ENCODE assay signal across 31 mouse cellular contexts in the genomic region with DNA sequence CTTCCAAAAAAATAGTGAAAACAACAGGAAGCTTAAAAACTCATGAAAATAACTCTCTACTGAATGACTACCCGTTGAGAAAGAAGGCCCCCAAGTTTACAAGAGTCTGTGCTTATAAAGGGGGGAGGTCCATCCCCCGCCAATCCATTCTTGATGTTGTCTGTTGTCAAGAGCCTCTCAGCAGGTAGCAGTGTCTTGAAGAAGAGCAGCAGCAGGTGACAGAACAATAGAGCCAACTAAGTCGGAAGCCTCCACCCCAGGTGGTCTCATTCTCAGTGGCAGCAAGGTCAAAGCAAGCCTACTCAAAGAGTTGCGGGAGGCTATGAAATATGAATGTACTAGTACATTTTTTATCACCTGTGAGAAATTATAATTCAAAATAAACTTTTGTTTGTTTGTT. TPM values are rescaled to one million over a fixed set of nuclear protein-coding genes. Genes with fewer than 3 reads are reported as not detected.
DNase-seq lines count a peak whose midpoint lies in the region; ATAC-seq and TF ChIP-seq lines count a peak whose summit lies in the region.
"Had no signal": no experiment of that assay in that cellular context is flagged by ENCODE, and none has a peak within 500 bp of the region (broad histone marks: within the 10 kb centered on the region; RNA-seq: fewer than 3 reads in every experiment).

No protein-coding gene starts in this region.

- H3K9ac ChIP-seq in ES-E14 (ENCODE audit: insufficient read depth, low read depth, low read length, poor library complexity, severe bottlenecking) = no peak overlapping the region
- H3K9ac ChIP-seq in hindbrain, embryonic 12.5 days = no peak overlapping the region

- H3K4me1 ChIP-seq in ES-E14 (ENCODE audit: control insufficient read depth in 2 of 2, insufficient read depth in 2 of 2, low read length in 2 of 2, poor library complexity in 1 of 2) = no peaks in the 10 kb centered on the region
- no peaks in the 10 kb centered on the region for H3K4me1 ChIP-seq in hindbrain, embryonic 12.5 days

- DNase-seq in ES-CJ7 (ENCODE audit: low read depth, low spot score) (peak; percentile 85), ES-E14 (ENCODE audit: low read depth, low spot score) (no peak), R1 (ENCODE audit: low read depth, low spot score) (peak; percentile 97), ZHBTc4 (ENCODE audit: low read depth, low spot score) (peak; percentile 69)
- DNase-seq in layer of hippocampus, postnatal 10 days (ENCODE audit: low spot score in 2 of 2) = no peak
- DNase-seq in layer of hippocampus, adult 11-12 months (ENCODE audit: low spot score) = no peak
- no peak for DNase-seq in lung, postnatal 36 days
- DNase-seq: adrenal gland, adult 2 months; adrenal gland, adult 8-10 months; adrenal gland, postnatal 10 days; adrenal gland, postnatal 14 days; adrenal gland, postnatal 25 days; adrenal gland, postnatal 36 days; B cell, adult 2 months; cerebellum, adult 11 months; cerebellum, adult 11-12 months; cerebellum, adult 18-20 months; cerebellum, adult 2 months; cerebellum, adult 8-10 months; cerebellum, adult 9-10 months had no signal

- peak overlapping the region; percentile 60; the same call in 1 of the 2 replicates for H3K27ac ChIP-seq in ES-E14 (ENCODE audit: insufficient read depth, low read depth, low read length, poor library complexity, severe bottlenecking)
- no peak overlapping the region for H3K27ac ChIP-seq in hindbrain, embryonic 12.5 days

- H3K4me3 ChIP-seq in ES-E14 (ENCODE audit: insufficient read depth in 1 of 2, low read depth in 1 of 2, low read length in 2 of 2, poor library complexity in 1 of 2, severe bottlenecking in 1 of 2) = no peak overlapping the region
- H3K4me3 ChIP-seq in hindbrain, embryonic 12.5 days = no peak overlapping the region

- no peak overlapping the region for H3K4me2 ChIP-seq in hindbrain, embryonic 12.5 days (replicated peaks)

- ATAC-seq in hindbrain, embryonic 12.5 days (ENCODE audit: low FRiP score) = no peak
- ATAC-seq: activated CD4-positive, CD25-positive, alpha-beta regulatory T cell, adult 4 months; CD4-positive, CD25-positive, alpha-beta regulatory T cell, adult 4 months; Patski had no signal

- 57% methylated on average over 4 of the region's 4 CpGs for WGBS in hindbrain, embryonic 12.5 days

- H3K27me3 ChIP-seq in hindbrain, embryonic 12.5 days = no peaks in the 10 kb centered on the region
- H3K27me3 ChIP-seq: CH12.LX, Patski had no signal

- no peaks in the 10 kb centered on the region for H3K9me3 ChIP-seq in ES-E14 (ENCODE audit: control insufficient read depth, insufficient read depth, low read depth, low read length)
- no peaks in the 10 kb centered on the region for H3K9me3 ChIP-seq in hindbrain, embryonic 12.5 days (replicated peaks)

- no peaks in the 10 kb centered on the region for H3K36me3 ChIP-seq in ES-E14 (ENCODE audit: control insufficient read depth, insufficient read depth, low read length, poor library complexity, severe bottlenecking)
- H3K36me3 ChIP-seq in hindbrain, embryonic 12.5 days = no peaks in the 10 kb centered on the region
- H3K36me3 ChIP-seq: G1E had no signal

- in situ Hi-C loops in ES-E14 (cut with MboI; ENCODE audit: low sequenced_read_pairs in 2 of 2, unreplicated experiment in 2 of 2) = no loop called here

TF ChIP-seq in ES-E14, 5 proteins besides CTCF, POLR2A, EP300 and RAD21:
- TF ChIP-seq HCFC1 (IDR thresholded peaks at IDR 0.05; ENCODE audit: borderline replicate concordance, insufficient read depth, low read length) (no peak), CHD2 (IDR thresholded peaks at IDR 0.05; ENCODE audit: low read depth, low read length) (no peak), ZNF384 (IDR thresholded peaks at IDR 0.05; ENCODE audit: low read depth, low read length) (no peak), ZC3H11A (IDR thresholded peaks at IDR 0.05; ENCODE audit: borderline replicate concordance, low read depth, low read length) (no peak), MAFK (IDR thresholded peaks at IDR 0.05; ENCODE audit: insufficient read depth, low read depth, low read length) (no peak)
TF ChIP-seq in ES-E14: peak in this region for 0.

RNA-seq across cellular contexts. Expression of a gene that starts 14.9 kb away (rescaled TPM):
- total RNA-seq in ES-E14 (2012; rRNA removed) = 131 and 228 TPM in 2 replicates
- 10 to 100 TPM; 25.1 to 27.1 TPM for total RNA-seq in layer of hippocampus, postnatal 10 days (2021)
- 54.6 and 59.4 TPM in 2 replicates for polyA plus RNA-seq in hindbrain, embryonic 12.5 days (2016; fragmentation: Nextera tagmentation; extraction: Ambion mirVana)

RNA-seq across cellular contexts. Expression of a gene that starts 15.8 kb away (rescaled TPM):
- total RNA-seq in ES-E14 (2012; rRNA removed) = 11.6 and 19.7 TPM in 2 replicates
- total RNA-seq in layer of hippocampus, postnatal 10 days (2021) = not detected
- polyA plus RNA-seq in hindbrain, embryonic 12.5 days (2016; fragmentation: Nextera tagmentation; extraction: Ambion mirVana) = not detected in 2 replicates
- total RNA-seq: adrenal gland, adult 18-20 months; adrenal gland, adult 2 months; adrenal gland, adult 8-10 months; adrenal gland, postnatal 10 days; adrenal gland, postnatal 14 days; adrenal gland, postnatal 25 days; adrenal gland, postnatal 36 days; adrenal gland, postnatal 4 days; CH12.LX; G1E; MEL had no signal
- polyA plus RNA-seq: activated CD4-positive, CD25-positive, alpha-beta regulatory T cell, adult 4 months; adrenal gland, adult 2 months; brain, embryonic 14.5 days; C2C12; CD4-positive, CD25-positive, alpha-beta regulatory T cell, adult 4 months; cerebellum, adult 2 months; G1E; Patski had no signal

RNA-seq across cellular contexts. Expression of a gene that starts 32.6 kb away (rescaled TPM):
- total RNA-seq in ES-E14 (2012; rRNA removed) = 149 and 187 TPM in 2 replicates
- total RNA-seq in layer of hippocampus, postnatal 10 days (2021) = 1 to 10 TPM; 5.6 to 6.8 TPM
- polyA plus RNA-seq in hindbrain, embryonic 12.5 days (2016; fragmentation: Nextera tagmentation; extraction: Ambion mirVana) = 3.2 and 4.1 TPM in 2 replicates

RNA-seq across cellular contexts. Expression of a gene that starts 33.4 kb away (rescaled TPM):
- total RNA-seq in ES-E14 (2012; rRNA removed) = 639 and 871 TPM in 2 replicates
- 100 to 1,000 TPM; 244 to 245 TPM for total RNA-seq in layer of hippocampus, postnatal 10 days (2021)
- 375 and 435 TPM in 2 replicates for polyA plus RNA-seq in hindbrain, embryonic 12.5 days (2016; fragmentation: Nextera tagmentation; extraction: Ambion mirVana)

RNA-seq across cellular contexts. Expression of a gene that starts 33.5 kb away (rescaled TPM):
- total RNA-seq in ES-E14 (2012; rRNA removed) = 5,476 and 6,336 TPM in 2 replicates
- total RNA-seq in layer of hippocampus, postnatal 10 days (2021) = 100 to 1,000 TPM; 919 to 984 TPM
- polyA plus RNA-seq in hindbrain, embryonic 12.5 days (2016; fragmentation: Nextera tagmentation; extraction: Ambion mirVana) = 532 and 694 TPM in 2 replicates

Comparison
In these comparisons a context has a peak if more than half of its experiments do, and no peak if none do; other contexts are left out.
1. DNase-seq: peak in ES-CJ7 (single experiment), R1 (single experiment) and ZHBTc4 (single experiment); none in ES-E14 (single experiment), layer of hippocampus, postnatal 10 days (0 of 2), layer of hippocampus, adult 11-12 months (single experiment) and lung, postnatal 36 days (single experiment).
2. RNA of a gene that starts 32.6 kb away (total RNA-seq): 149 to 187 TPM in ES-E14; 5.6 to 6.8 TPM in layer of hippocampus, postnatal 10 days; every median in the first group is over 10 times any median in the second.